Mouse (Mus musculus) bone marrow macrophage, adult 2 months (primary cell): ENCODE data around the gene Gstt2. TPM values are rescaled to one million over a fixed set of nuclear protein-coding genes. Genes with fewer than 3 reads are reported as not detected.

Source experiments
- H3K27ac ChIP-seq: 2 replicates; pipeline ENCODE4 v1.5.1; 2012; ENCODE audit warnings: low read depth, low read length; ENCODE audit not compliant: insufficient read depth
- H3K4me1 ChIP-seq: 2 replicates; pipeline ENCODE4 v1.6.1; 2012; ENCODE audit warnings: low read length; ENCODE audit not compliant: control insufficient read depth, insufficient read depth
- H3K4me3 ChIP-seq: 2 replicates; pipeline ENCODE4 v1.5.1; 2012; ENCODE audit warnings: mild to moderate bottlenecking, low read length, moderate library complexity; ENCODE audit not compliant: insufficient read depth
- CTCF ChIP-seq: IDR thresholded peaks from 2 replicates; pipeline ENCODE4 v1.5.1; 2012; ENCODE audit warnings: low read depth, mild to moderate bottlenecking, low read length, moderate library complexity
- POLR2A ChIP-seq: IDR thresholded peaks from 2 replicates; pipeline ENCODE4 v1.6.1; 2012; ENCODE audit warnings: mild to moderate bottlenecking, low read depth, low read length, borderline replicate concordance
- polyA plus RNA-seq: library from polyadenylated mRNA; stranded (reverse); fragments of >200 nt; gene quantifications from 2 replicates; pipeline ENCODE4 v1.2.4, GENCODE M21; 2012; ENCODE audit not compliant: missing spikeins, insufficient read depth, insufficient read length

The Gstt2 gene
- polyA plus RNA-seq, 1 experiment: 17.2 TPM

DNA sequence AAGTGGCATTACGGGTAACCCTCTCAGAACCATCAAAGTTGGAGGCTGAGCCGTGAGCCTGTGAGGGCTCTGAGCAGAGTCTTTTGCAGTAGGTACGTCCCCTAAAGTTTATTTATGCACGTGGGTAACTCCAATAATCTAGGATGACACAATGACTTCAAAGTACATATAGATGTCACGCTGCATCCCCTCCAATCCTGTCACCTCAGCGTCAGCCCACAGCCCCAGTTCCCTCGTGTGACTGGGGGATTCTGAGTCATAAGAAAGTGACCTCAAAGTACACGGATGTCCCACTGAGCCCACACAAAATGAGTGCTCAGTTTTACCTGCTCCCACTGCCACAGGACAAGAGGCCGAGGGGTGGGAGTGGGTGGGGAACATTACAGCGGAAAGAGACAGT lies 1.9 kb upstream of the Gstt2 start:
- Histone ChIP-seq H3K27ac (no peak overlapping the region), H3K4me3 (no peak overlapping the region), H3K4me1 (peaks cover 8% of the 10 kb centered on the region)
- TF ChIP-seq CTCF (no peak), POLR2A (no peak)

DNA sequence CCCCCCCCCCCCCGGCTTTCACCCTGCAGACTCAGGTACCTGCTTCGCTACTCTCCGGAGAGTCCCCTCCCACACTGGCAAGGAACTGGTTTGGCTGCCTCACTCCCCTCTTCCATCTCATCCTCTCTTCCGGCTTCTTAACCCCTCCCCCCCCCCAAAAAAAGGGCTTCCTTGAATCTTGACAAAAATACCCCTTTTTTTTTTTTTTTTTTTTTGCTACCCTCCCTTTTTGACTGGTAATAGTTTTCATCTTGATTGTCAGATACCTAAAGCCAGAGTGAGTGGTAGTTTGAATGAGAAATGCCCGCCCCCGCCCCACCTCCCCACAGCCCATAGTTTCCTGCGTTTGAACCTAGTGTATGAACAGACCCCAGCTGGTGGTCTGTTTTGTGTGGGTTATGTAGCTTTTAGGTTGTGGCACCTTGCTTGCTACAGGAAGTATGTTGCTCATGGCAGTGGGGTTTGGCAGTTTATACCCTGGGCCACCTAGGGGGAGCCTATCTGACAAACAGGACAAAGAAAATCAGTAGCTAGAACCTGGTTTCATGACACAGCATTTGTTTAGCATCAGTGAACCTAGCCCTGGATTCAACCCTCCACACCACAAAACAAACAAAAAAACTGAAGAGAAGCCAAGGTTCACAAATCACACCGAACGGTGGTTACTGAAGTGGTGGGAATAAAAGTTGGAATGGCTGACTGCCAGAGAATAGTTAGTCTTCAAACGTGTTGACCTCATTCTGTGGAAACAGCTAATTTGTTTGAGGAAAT lies 1.3 kb downstream of the Gstt2 start:
- H3K27ac ChIP-seq: peak overlapping the region; percentile 98
- peaks cover 11% of the 10 kb centered on the region for H3K4me1 ChIP-seq
- peak overlapping the region; percentile 78 for H3K4me3 ChIP-seq
- TF ChIP-seq CTCF: no peak
- no peak for TF ChIP-seq POLR2A

DNA sequence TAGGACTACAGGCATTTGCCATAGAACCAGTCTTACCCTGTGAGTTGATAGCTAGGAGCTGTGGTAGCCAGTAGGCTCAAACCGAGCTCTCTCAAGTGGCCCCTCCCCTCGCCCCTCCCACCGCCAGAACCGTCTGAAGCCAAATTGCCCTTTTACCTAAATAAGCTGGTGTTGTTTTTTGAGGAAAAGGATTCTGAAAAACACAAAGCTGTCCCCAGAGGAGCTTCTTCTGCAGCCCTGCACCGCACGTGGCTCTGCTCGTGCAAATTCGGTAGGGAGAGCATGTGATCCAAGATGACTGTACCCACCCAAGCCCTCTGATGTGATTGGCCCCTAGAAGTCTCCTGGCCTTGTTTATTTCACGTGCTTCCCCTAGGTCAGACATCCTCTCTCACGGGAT lies 1.9 kb downstream of the Gstt2 start:
- Histone ChIP-seq H3K27ac (peak overlapping the region; percentile 98), H3K4me3 (peak overlapping the region; percentile 78), H3K4me1 (peaks cover 12% of the 10 kb centered on the region)
- TF ChIP-seq POLR2A (no peak), CTCF (no peak)

DNA sequence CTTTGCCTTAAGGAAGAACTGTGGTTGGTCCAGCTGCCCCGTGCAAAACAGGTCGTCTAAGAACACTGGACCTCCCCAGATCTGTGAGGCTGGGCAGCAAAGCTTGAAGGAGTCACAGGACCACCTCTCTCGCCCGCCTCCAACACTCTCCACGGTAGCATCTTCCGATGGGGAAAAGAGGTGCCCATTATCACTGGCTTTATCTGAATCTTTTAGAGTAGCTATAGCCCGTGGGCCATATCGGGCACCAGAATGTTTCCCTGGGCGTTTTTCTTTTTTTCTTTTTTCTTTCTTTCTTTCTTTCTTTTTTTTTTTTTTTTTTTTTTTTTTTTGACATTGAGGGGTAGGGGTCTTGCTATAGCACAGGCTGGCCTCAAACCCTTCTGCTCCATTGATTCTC lies 2.5 kb downstream of the Gstt2 start:
- TF ChIP-seq POLR2A (no peak), CTCF (no peak)
- H3K4me3 ChIP-seq: peak overlapping the region; percentile 78
- peak overlapping the region; percentile 98 for H3K27ac ChIP-seq
- H3K4me1 ChIP-seq: peaks cover 17% of the 10 kb centered on the region

- Histone ChIP-seq H3K4me1 (peaks cover 21% of the 10 kb centered on the region), H3K27ac (peak overlapping the region; percentile 98)
- no peak for TF ChIP-seq CTCF
- TF ChIP-seq POLR2A: no peak
Observed at GRCm38 (mm10) chr10:75834250-75834649, 3.0 kb downstream of the Gstt2 start.

DNA sequence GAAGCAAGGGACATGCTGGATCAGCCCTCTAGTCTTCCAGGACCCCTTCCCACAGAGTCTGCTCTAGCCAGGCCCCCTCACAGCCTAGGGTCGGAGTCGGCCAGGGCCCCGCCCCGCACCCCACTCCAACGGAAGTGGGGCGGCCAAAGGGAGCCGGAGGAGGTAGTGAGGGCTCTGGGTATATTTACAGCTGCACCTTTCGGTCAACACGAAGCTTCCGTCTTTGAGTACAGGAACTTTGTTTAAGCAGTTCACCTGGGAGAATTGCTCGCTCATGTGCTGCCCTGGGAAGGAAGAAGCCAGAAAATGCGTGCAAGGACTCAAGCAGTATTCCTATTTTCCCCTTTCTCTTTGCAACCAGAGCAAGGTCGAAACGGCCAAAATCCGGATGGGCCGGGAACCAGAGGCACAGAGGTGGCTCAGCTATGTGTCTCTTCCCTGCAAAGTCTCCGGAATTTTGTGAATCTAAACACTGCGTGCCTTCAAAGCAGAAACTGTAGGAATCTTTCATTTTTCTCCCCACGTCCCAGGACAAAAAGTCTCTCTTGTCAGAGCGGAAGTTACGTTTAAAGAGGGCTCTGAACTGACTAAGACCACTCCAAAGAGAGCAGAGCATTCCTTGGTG lies 3.7 kb downstream of the Gstt2 start:
- peaks cover 27% of the 10 kb centered on the region for H3K4me1 ChIP-seq
- no peak overlapping the region for H3K27ac ChIP-seq
- no peak for TF ChIP-seq POLR2A
- no peak for TF ChIP-seq CTCF
- H3K4me3 ChIP-seq: no peak overlapping the region; the same call in 1 of the 2 replicates

More at GRCm38 (mm10) chr10:75834250-75834649, 3.0 kb downstream of the Gstt2 start:
- H3K4me3 ChIP-seq: peak overlapping the region; percentile 78

GRCm38 (mm10) chr10:75832272-75832895 lies 4.8 kb downstream of the Gstt2 start:
- peaks cover 31% of the 10 kb centered on the region for H3K4me1 ChIP-seq
- H3K27ac ChIP-seq: no peak overlapping the region
- H3K4me3 ChIP-seq: no peak overlapping the region
- TF ChIP-seq CTCF: peak; percentile 85
- no peak for TF ChIP-seq POLR2A

GRCm38 (mm10) chr10:75830275-75830670 lies 7.0 kb downstream of the Gstt2 start:
- peaks cover 36% of the 10 kb centered on the region for H3K4me1 ChIP-seq
- no peak overlapping the region for H3K4me3 ChIP-seq
- TF ChIP-seq CTCF (no peak), POLR2A (no peak)
- no peak overlapping the region for H3K27ac ChIP-seq

GRCm38 (mm10) chr10:75829529-75830274 lies 7.5 kb downstream of the Gstt2 start:
- TF ChIP-seq POLR2A (no peak), CTCF (no peak)
- Histone ChIP-seq H3K4me3 (no peak overlapping the region), H3K27ac (no peak overlapping the region), H3K4me1 (peaks cover 36% of the 10 kb centered on the region)
